24 mouse cellular contexts compared by ENCODE assay signal in the genomic region with DNA sequence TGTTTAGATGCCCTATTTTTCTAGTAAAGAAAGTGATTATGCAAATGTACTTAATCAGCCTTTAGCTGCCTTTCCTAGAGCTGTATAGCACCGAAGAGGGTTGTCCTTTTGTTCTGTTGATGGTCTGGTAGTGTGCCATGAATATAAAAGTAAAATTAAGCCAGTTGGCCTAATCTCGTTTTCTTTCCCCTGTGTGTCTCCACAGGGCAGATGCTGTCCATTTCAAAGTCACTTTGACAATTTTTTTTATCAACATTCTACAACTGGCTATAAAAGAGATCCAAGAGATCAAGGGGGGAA.
DNase-seq lines count a peak whose midpoint lies in the region; ATAC-seq and TF ChIP-seq lines count a peak whose summit lies in the region.
"Had no signal": no experiment of that assay in that cellular context is flagged by ENCODE, and none has a peak within 500 bp of the region (broad histone marks: within the 10 kb centered on the region; RNA-seq: fewer than 3 reads in every experiment).

No protein-coding gene starts in this region.

- H3K36me3 ChIP-seq in midbrain, embryonic 12.5 days = no peaks in the 10 kb centered on the region
- H3K36me3 ChIP-seq in midbrain, postnatal 0 days (ENCODE audit: insufficient read depth, low read length) = no peaks in the 10 kb centered on the region
- no peaks in the 10 kb centered on the region for H3K36me3 ChIP-seq in forebrain, embryonic 13.5 days (ENCODE audit: poor library complexity, severe bottlenecking)
- no peaks in the 10 kb centered on the region for H3K36me3 ChIP-seq in forebrain, embryonic 16.5 days (ENCODE audit: control insufficient read depth, insufficient read depth)
- no peaks in the 10 kb centered on the region for H3K36me3 ChIP-seq in hindbrain, postnatal 0 days (ENCODE audit: insufficient read depth, low read length)
- H3K36me3 ChIP-seq: G1E; heart, embryonic 12.5 days; kidney, embryonic 15.5 days; limb, embryonic 15.5 days; liver, embryonic 15.5 days; lung, embryonic 15.5 days had no signal

- no peak overlapping the region for H3K4me2 ChIP-seq in midbrain, embryonic 12.5 days (replicated peaks)
- no peak overlapping the region for H3K4me2 ChIP-seq in midbrain, postnatal 0 days (ENCODE audit: low read depth, low read length, poor library complexity, severe bottlenecking)
- H3K4me2 ChIP-seq in forebrain, embryonic 13.5 days = no peak overlapping the region
- no peak overlapping the region for H3K4me2 ChIP-seq in forebrain, embryonic 16.5 days (ENCODE audit: low read length)
- H3K4me2 ChIP-seq in hindbrain, postnatal 0 days (ENCODE audit: low read depth, low read length) = no peak overlapping the region
- H3K4me2 ChIP-seq: heart, embryonic 12.5 days; kidney, embryonic 15.5 days; limb, embryonic 15.5 days; liver, embryonic 15.5 days; lung, embryonic 15.5 days had no signal

- peak overlapping the region; percentile 36; the same call in 1 of the 2 replicates for H3K27ac ChIP-seq in midbrain, embryonic 12.5 days (replicated peaks)
- no peak overlapping the region for H3K27ac ChIP-seq in midbrain, postnatal 0 days (ENCODE audit: low read depth, low read length)
- peak overlapping the region; percentile 73 for H3K27ac ChIP-seq in forebrain, embryonic 13.5 days
- H3K27ac ChIP-seq in forebrain, embryonic 16.5 days (ENCODE audit: low read length) = peak overlapping the region; percentile 35; the same call in 1 of the 2 replicates
- H3K27ac ChIP-seq in hindbrain, postnatal 0 days = peak overlapping the region; percentile 62
- H3K27ac ChIP-seq: kidney, embryonic 15.5 days; limb, embryonic 15.5 days; liver, embryonic 15.5 days; lung, embryonic 15.5 days had no signal

- WGBS in midbrain, embryonic 12.5 days = 14% methylated on average over 2 of the region's 2 CpGs
- 11% methylated on average over 2 of the region's 2 CpGs for WGBS in midbrain, postnatal 0 days
- WGBS in forebrain, embryonic 13.5 days = 6% methylated on average over 2 of the region's 2 CpGs
- 5% methylated on average over 2 of the region's 2 CpGs for WGBS in forebrain, embryonic 16.5 days
- WGBS in hindbrain, postnatal 0 days = 25% methylated on average over 2 of the region's 2 CpGs

- H3K27me3 ChIP-seq in midbrain, embryonic 12.5 days = no peaks in the 10 kb centered on the region
- H3K27me3 ChIP-seq in midbrain, postnatal 0 days (ENCODE audit: insufficient read depth, low read length) = no peaks in the 10 kb centered on the region
- H3K27me3 ChIP-seq in forebrain, embryonic 13.5 days = no peaks in the 10 kb centered on the region
- no peaks in the 10 kb centered on the region for H3K27me3 ChIP-seq in forebrain, embryonic 16.5 days (replicated peaks; ENCODE audit: control insufficient read depth, insufficient read depth, low read length)
- H3K27me3 ChIP-seq in hindbrain, postnatal 0 days (ENCODE audit: insufficient read depth, low read length) = no peaks in the 10 kb centered on the region
- H3K27me3 ChIP-seq: CH12.LX; heart, embryonic 12.5 days; kidney, embryonic 15.5 days; limb, embryonic 15.5 days; liver, embryonic 15.5 days; lung, embryonic 15.5 days had no signal

- no peak overlapping the region for H3K9ac ChIP-seq in midbrain, embryonic 12.5 days (replicated peaks)
- no peak overlapping the region for H3K9ac ChIP-seq in midbrain, postnatal 0 days (replicated peaks; ENCODE audit: low read length, poor library complexity, severe bottlenecking)
- no peak overlapping the region for H3K9ac ChIP-seq in forebrain, embryonic 13.5 days
- no peak overlapping the region for H3K9ac ChIP-seq in forebrain, embryonic 16.5 days (replicated peaks; ENCODE audit: low read depth, low read length)
- no peak overlapping the region for H3K9ac ChIP-seq in hindbrain, postnatal 0 days (replicated peaks; ENCODE audit: low read length)
- H3K9ac ChIP-seq: heart, embryonic 12.5 days; kidney, embryonic 15.5 days; limb, embryonic 15.5 days; liver, embryonic 15.5 days; lung, embryonic 15.5 days had no signal

- DNase-seq in midbrain, postnatal 0 days (ENCODE audit: low spot score) = no peak
- no peak for DNase-seq in hindbrain, postnatal 0 days (ENCODE audit: low spot score)
- DNase-seq in layer of hippocampus, postnatal 10 days (ENCODE audit: low spot score in 2 of 2) = no peak
- DNase-seq: B cell, adult 2 months; gastrocnemius, postnatal 25 days; heart, adult 18-20 months; heart, postnatal 10 days; kidney, adult 11 months; kidney, postnatal 4 days; lung, postnatal 36 days; thymus, postnatal 14 days had no signal

- no peak for TF ChIP-seq CTCF in midbrain, postnatal 0 days (IDR thresholded peaks at IDR 0.05)
- no peak for TF ChIP-seq CTCF in hindbrain, postnatal 0 days (IDR thresholded peaks at IDR 0.05; ENCODE audit: low read depth)

- no peaks in the 10 kb centered on the region for H3K9me3 ChIP-seq in midbrain, embryonic 12.5 days
- H3K9me3 ChIP-seq in midbrain, postnatal 0 days (ENCODE audit: low read length) = no peaks in the 10 kb centered on the region
- no peaks in the 10 kb centered on the region for H3K9me3 ChIP-seq in forebrain, embryonic 13.5 days (replicated peaks)
- no peaks in the 10 kb centered on the region for H3K9me3 ChIP-seq in forebrain, embryonic 16.5 days (ENCODE audit: control insufficient read depth, low read length)
- no peaks in the 10 kb centered on the region for H3K9me3 ChIP-seq in hindbrain, postnatal 0 days (ENCODE audit: low read length)
- H3K9me3 ChIP-seq: G1E; heart, embryonic 12.5 days; kidney, embryonic 15.5 days; limb, embryonic 15.5 days; liver, embryonic 15.5 days; lung, embryonic 15.5 days had no signal

- peak; percentile 60 for ATAC-seq in midbrain, embryonic 12.5 days (ENCODE audit: low FRiP score, low read depth)
- ATAC-seq in midbrain, postnatal 0 days (ENCODE audit: low FRiP score) = no peak
- ATAC-seq in forebrain, embryonic 13.5 days = peak; percentile 68
- peak; percentile 69 for ATAC-seq in forebrain, embryonic 16.5 days
- ATAC-seq in hindbrain, postnatal 0 days = no peak; the same call in 1 of the 2 replicates
- ATAC-seq in cerebellum, adult (ENCODE audit: insufficient number of reproducible peaks, low FRiP score, low TSS enrichment) = no peak
- ATAC-seq: Patski had no signal

- no peak overlapping the region for H3K4me3 ChIP-seq in midbrain, embryonic 12.5 days
- no peak overlapping the region for H3K4me3 ChIP-seq in midbrain, postnatal 0 days (ENCODE audit: low read depth, low read length)
- H3K4me3 ChIP-seq in forebrain, embryonic 13.5 days = no peak overlapping the region
- no peak overlapping the region for H3K4me3 ChIP-seq in forebrain, embryonic 16.5 days (replicated peaks; ENCODE audit: low read length)
- no peak overlapping the region for H3K4me3 ChIP-seq in hindbrain, postnatal 0 days (ENCODE audit: low read length)
- H3K4me3 ChIP-seq: heart, embryonic 12.5 days; kidney, embryonic 15.5 days; limb, embryonic 15.5 days; liver, embryonic 15.5 days; lung, embryonic 15.5 days; myocyte had no signal

- H3K4me1 ChIP-seq in midbrain, embryonic 12.5 days = peaks cover 9% of the 10 kb centered on the region
- no peaks in the 10 kb centered on the region for H3K4me1 ChIP-seq in midbrain, postnatal 0 days (ENCODE audit: insufficient read depth, low read length)
- H3K4me1 ChIP-seq in forebrain, embryonic 13.5 days = peaks cover 18% of the 10 kb centered on the region; the same call in 1 of the 2 replicates
- peaks cover 5% of the 10 kb centered on the region for H3K4me1 ChIP-seq in forebrain, embryonic 16.5 days (replicated peaks; ENCODE audit: control insufficient read depth, insufficient read depth, low read length)
- H3K4me1 ChIP-seq in hindbrain, postnatal 0 days (ENCODE audit: insufficient read depth, low read length) = 0 out of 2 replicates have a peak, but pooled peaks cover 3% of the 10 kb centered on the region
- H3K4me1 ChIP-seq: heart, embryonic 12.5 days; kidney, embryonic 15.5 days; limb, embryonic 15.5 days; liver, embryonic 15.5 days; lung, embryonic 15.5 days had no signal

Comparison
In these comparisons a context has a peak if more than half of its experiments do, and no peak if none do; other contexts are left out.
1. ATAC-seq: peak in midbrain, embryonic 12.5 days (single experiment), forebrain, embryonic 13.5 days (single experiment) and forebrain, embryonic 16.5 days (single experiment); none in midbrain, postnatal 0 days (single experiment), hindbrain, postnatal 0 days (single experiment) and cerebellum, adult (single experiment).